Mouse (Mus musculus): ENCODE data around the gene Abcb7. TPM values are rescaled to one million over a fixed set of nuclear protein-coding genes. Genes with fewer than 3 reads are reported as not detected.
"Not testable (repeated sequence)": the region's sequence is repeated elsewhere in the genome, so short reads cannot be mapped to it uniquely, and the experiment has no call there.

Gene Abcb7
- 10 to 100 TPM; 33.2 to 39.7 TPM for total RNA-seq (2021)

GRCm38 (mm10) chrX:104413183-104413983, at the start of gene Abcb7:
Gene Abcb7, minus strand, starts transcription at chrX:104413856.
- intact Hi-C loops (cut with DNase I) = loop anchor here (5.0 kb wide), 1 partner anchor 69 kb away; the partner anchor contains the start of gene Uprt
- DNase-seq = peak; percentile 78 to 80

- intact Hi-C loops (cut with DNase I) = no loop called here
- DNase-seq = no peak
These were observed 48.1 kb upstream of the Abcb7 start for GRCm38 (mm10) chrX:104461755-104462154.

- intact Hi-C loops (cut with DNase I) = no loop called here
- DNase-seq = no peak
These were observed 38.8 kb upstream of the Abcb7 start for GRCm38 (mm10) chrX:104452433-104452832.

- DNase-seq = no peak
- intact Hi-C loops (cut with DNase I) = no loop called here
These were observed 19.8 kb upstream of the Abcb7 start for GRCm38 (mm10) chrX:104433456-104433855.

GRCm38 (mm10) chrX:104428108-104428507, 14.5 kb upstream of the Abcb7 start:
- intact Hi-C loops (cut with DNase I) = no loop called here

GRCm38 (mm10) chrX:104413995-104414394, 339 bp upstream of the Abcb7 start:
- no peak for DNase-seq
- intact Hi-C loops (cut with DNase I) = loop anchor here (5.0 kb wide), 1 partner anchor 68 kb away; the partner anchor contains the start of gene Uprt

More at GRCm38 (mm10) chrX:104428108-104428507, 14.5 kb upstream of the Abcb7 start:
- no peak for DNase-seq

GRCm38 (mm10) chrX:104408137-104408536, 5.5 kb downstream of the Abcb7 start:
- intact Hi-C loops (cut with DNase I) = no loop called here
- no peak for DNase-seq

DNA sequence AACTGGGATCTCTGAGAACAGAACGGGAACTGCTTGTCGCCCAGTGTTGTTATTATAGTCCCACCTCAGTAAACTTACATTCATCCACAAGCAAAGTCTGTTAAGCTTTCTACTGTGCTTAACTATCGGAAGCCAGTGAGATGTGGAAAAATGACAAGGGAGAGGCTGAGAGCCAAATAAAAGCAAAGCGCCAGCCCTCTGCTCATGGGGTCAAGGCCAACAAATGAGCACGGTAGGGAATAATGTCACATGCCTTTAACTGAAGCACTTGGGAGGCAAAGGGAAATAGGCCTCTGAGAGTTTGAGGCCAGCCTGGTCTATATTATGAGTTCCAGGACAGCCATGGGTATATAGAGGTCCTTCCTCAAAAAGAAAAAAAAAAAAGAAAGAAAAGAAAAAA, 11.2 kb downstream of the Abcb7 start:
- DNase-seq = no peak
- intact Hi-C loops (cut with DNase I) = no loop called here

DNA sequence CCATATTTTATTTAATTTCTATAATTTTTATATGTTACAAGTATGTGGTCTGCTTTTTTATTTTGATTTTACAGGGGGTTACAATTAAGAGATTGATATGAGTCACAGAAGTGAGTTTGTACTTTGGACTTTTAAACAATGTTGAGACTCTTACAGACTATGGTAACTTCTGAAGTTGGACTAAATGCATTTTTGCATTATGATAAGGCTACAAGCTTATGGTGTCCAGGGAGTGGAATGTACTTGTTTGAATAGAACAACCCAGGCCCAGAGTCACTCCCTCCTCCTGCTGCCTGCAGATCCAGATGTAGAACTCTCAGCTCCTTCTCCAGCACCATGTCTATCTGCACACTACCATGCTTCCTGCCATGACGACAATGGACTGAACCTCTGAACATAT, 12.5 kb downstream of the Abcb7 start:
- no peak for DNase-seq
- intact Hi-C loops (cut with DNase I) = no loop called here

- no peak for DNase-seq
- intact Hi-C loops (cut with DNase I) = no loop called here
These were observed 16.1 kb downstream of the Abcb7 start for GRCm38 (mm10) chrX:104397526-104397925.

GRCm38 (mm10) chrX:104359686-104360085, 54.0 kb downstream of the Abcb7 start:
- no peak for DNase-seq
- intact Hi-C loops (cut with DNase I) = no loop called here

DNA sequence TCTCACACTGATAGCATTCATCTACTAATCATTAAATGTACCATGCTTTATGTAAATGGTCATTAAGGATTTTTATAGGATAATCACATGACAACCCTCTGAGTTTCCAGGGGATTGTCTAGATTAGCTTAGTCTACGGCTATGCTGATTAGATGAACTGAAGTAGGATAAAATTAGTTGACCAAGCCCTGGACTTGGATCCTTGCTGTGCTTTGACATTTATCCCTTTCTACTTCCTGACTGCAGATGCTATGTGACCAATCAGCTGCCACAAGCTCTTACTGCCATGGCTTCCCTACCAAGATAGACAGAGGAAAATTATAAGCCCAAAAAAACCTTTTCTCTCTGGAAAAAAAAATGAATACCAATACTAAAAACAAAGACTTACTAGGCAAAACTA, 57.8 kb downstream of the Abcb7 start:
- intact Hi-C loops (cut with DNase I) = no loop called here
- no peak for DNase-seq

GRCm38 (mm10) chrX:104348146-104348545, 65.5 kb downstream of the Abcb7 start:
- intact Hi-C loops (cut with DNase I) = not testable (repeated sequence)
- DNase-seq = peak; percentile 19 to 39

DNA sequence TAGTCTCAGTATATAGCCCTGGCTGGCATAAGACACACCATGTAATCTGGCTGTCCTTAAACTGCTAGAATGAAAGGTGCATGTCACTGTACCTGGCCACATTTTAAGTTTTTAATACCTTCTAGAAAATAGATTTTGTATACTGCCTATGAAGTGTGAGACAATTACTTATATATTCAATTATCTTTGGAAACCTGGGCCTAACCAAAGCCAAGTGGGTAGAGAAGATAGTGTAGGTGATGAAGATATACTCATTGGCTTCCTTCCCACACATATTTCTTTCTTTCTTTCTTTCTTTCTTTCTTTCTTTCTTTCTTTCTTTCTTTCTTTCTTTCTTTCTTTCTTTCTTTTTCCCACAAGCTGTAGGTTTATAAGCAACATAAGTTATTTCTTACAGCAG, 121.9 kb downstream of the Abcb7 start:
- intact Hi-C loops (cut with DNase I) = no loop called here
- no peak for DNase-seq

DNA sequence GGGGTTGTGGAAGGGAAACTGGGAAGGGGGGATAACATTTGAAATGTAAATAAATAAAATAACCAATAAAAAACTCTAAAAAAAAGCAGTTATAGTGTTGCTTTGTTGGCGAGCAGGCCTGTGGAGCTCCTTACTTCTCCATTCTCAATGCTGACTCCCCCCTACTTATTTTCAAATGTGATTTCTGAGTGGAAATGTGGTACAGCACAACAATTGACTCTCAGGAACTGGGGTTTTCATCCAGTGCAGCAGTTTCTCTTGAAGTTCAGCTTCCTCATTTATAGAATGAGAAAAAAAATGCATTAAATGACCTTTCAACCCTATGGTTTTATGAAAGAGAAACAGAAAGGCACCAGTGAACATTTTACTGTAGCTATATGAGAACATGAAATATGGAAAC, 133.8 kb downstream of the Abcb7 start:
- intact Hi-C loops (cut with DNase I) = no loop called here
- DNase-seq = no peak

DNA sequence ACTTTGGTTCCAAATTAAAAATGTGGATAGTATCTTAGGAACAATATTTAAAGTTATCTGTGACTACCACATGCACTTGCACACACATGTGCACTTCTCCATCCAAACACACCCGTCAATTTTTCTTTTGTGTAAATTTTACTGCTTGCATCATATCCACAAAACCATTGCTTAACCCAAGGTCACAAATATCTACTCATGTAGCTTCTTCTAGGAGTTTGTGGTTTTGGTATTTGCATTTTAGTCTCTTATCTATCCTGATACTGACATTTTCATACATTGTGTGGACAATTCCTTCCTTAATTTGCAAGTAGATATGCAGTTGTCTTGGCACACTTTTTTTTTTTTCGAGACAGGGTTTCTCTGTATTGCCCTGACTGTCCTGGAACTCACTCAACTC, 149.3 kb downstream of the Abcb7 start:
- intact Hi-C loops (cut with DNase I) = no loop called here
- DNase-seq = no peak

GRCm38 (mm10) chrX:104262468-104262867, 151.2 kb downstream of the Abcb7 start:
- DNase-seq = no peak
- intact Hi-C loops (cut with DNase I) = no loop called here

DNA sequence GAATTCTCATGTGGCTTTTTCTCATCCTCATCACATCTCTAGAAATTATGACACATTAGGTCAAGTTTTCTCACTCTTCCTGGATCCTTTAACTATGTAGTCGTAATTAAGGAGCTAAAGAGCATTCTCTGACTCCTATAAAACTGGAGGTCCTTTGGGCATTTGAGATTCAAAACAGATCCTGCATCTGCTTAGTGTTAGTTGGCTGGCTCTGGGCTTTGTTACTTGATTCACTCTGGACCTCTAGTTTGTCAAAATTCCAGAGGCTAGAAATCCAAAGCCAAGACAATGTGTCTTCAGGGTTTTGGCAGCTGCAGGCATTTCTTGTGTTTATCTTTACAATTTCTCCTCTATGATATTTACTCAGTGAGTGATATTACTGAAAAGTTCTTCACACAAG, 157.1 kb downstream of the Abcb7 start:
- intact Hi-C loops (cut with DNase I) = no loop called here
- DNase-seq = no peak

Measured in heart, postnatal 36 days (tissue).